Mouse (Mus musculus) forebrain, postnatal 0 days (tissue): ENCODE results near the gene Sod3. TPM values are rescaled to one million over a fixed set of nuclear protein-coding genes. Genes with fewer than 3 reads are reported as not detected.

Experiments
- ATAC-seq: fragments of 200-750 bp; cut with Nextera tagmentation; 2 replicates; pipeline ENCODE4 v1.8.0; 2017; ENCODE audit warnings: mild to moderate bottlenecking, moderate library complexity
- DNase-seq: peaks from one replicate; pipeline ENCODE4 v3.0.0-alpha.2; 2015
- H3K27ac ChIP-seq: fragments of 300-500 bp; sonication (generic); 2 replicates; pipeline ENCODE4 v1.5.1; 2014; ENCODE audit warnings: low read depth, mild to moderate bottlenecking, antibody characterized with exemption, low read length, moderate library complexity, mixed read lengths
- H3K27me3 ChIP-seq: fragments of 300-500 bp; sonication (generic); 2 replicates; pipeline ENCODE4 v1.6.1; 2014; ENCODE audit warnings: mild to moderate bottlenecking, low read length, mixed read lengths; ENCODE audit not compliant: insufficient read depth
- H3K36me3 ChIP-seq: fragments of 300-500 bp; sonication (generic); 2 replicates; pipeline ENCODE4 v1.6.1; 2014; ENCODE audit warnings: mild to moderate bottlenecking, moderate library complexity; ENCODE audit not compliant: insufficient read depth
- H3K4me1 ChIP-seq: fragments of 300-500 bp; sonication (generic); 2 replicates; pipeline ENCODE4 v1.6.1; 2014; ENCODE audit warnings: antibody characterized with exemption; ENCODE audit not compliant: insufficient read depth
- H3K4me2 ChIP-seq: fragments of 300-500 bp; sonication (generic); 2 replicates; pipeline ENCODE4 v1.6.1; 2014; ENCODE audit warnings: low read depth, mild to moderate bottlenecking, moderate library complexity
- H3K4me3 ChIP-seq: fragments of 300-500 bp; sonication (generic); 2 replicates; pipeline ENCODE4 v1.5.1; 2014; ENCODE audit warnings: low read depth, low read length, mixed read lengths
- H3K9ac ChIP-seq: fragments of 300-500 bp; sonication (generic); 2 replicates; pipeline ENCODE4 v1.6.1; 2014; ENCODE audit warnings: mild to moderate bottlenecking
- H3K9me3 ChIP-seq: fragments of 300-500 bp; sonication (generic); 2 replicates; pipeline ENCODE4 v1.6.1; 2016; ENCODE audit warnings: low read length
- CTCF ChIP-seq: sonication (generic); IDR thresholded peaks from 2 replicates; pipeline ENCODE4 v1.5.1; 2016; ENCODE audit warnings: antibody characterized with exemption, control low read depth, low read depth
- WGBS: fragments of 180-500 bp; shearing (Covaris S2); extraction: QIAGEN DNeasy Blood & Tissue Kit; methylation state at CpG from one replicate; pipeline ENCODE4 v1.1.7; 2014; 5-methylcytosine and 5-hydroxymethylcytosine counted together
- polyA plus RNA-seq: library from polyadenylated mRNA; unstranded; fragments of >200 nt; fragmentation: Nextera tagmentation; extraction: Ambion mirVana; gene quantifications from 2 replicates; pipeline ENCODE4 v1.2.1, GENCODE M21; 2015
- total RNA-seq: library from RNA; depleted of rRNA; stranded (reverse); fragments of >200 nt; gene quantifications from 2 replicates; pipeline ENCODE4 v1.2.3, GENCODE M21; 2014; rRNA removed

The Sod3 gene
- total and polyA plus RNA-seq, 2 experiments from 2014 or later = 2.0 to 3.5 TPM

- Histone ChIP-seq H3K27ac (no peak overlapping the region), H3K27me3 (no peaks in the 10 kb centered on the region), H3K9me3 (no peaks in the 10 kb centered on the region), H3K4me2 (no peak overlapping the region), H3K36me3 (no peaks in the 10 kb centered on the region), H3K9ac (no peak overlapping the region), H3K4me3 (no peak overlapping the region), H3K4me1 (no peaks in the 10 kb centered on the region)
- no peak for TF ChIP-seq CTCF
- 93% methylated on average over 6 of the region's 6 CpGs for WGBS
- DNase-seq = no peak
- no peak for ATAC-seq
Observed at GRCm38 (mm10) chr5:52415917-52416316, 52.3 kb downstream of the Sod3 start.

DNA sequence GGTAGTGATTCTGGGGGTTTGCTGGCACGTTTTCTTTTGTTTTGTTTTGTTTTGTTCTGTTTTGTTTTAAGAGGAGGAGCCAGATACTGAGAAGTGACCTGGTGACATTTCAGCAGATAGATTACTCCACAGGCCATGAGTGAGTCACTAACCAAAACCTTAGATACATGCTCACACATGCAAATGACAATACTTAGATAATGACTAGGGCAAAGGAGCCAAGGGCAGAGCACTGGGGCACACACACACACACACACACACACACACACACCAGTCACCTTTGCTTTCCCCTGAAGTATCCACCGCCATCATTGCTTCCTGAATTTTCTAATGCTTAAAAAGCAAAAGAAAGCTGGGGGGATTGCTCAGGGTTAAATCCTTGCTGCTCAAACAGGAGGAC, 52.9 kb downstream of the Sod3 start:
- no peak for TF ChIP-seq CTCF
- H3K4me2 ChIP-seq = no peak overlapping the region
- H3K9me3 ChIP-seq = no peaks in the 10 kb centered on the region
- H3K27me3 ChIP-seq = no peaks in the 10 kb centered on the region
- no peak overlapping the region for H3K4me3 ChIP-seq
- WGBS = 68% methylated on average over 2 of the region's 2 CpGs
- no peak overlapping the region for H3K27ac ChIP-seq
- H3K36me3 ChIP-seq = no peaks in the 10 kb centered on the region
- no peak overlapping the region for H3K9ac ChIP-seq
- DNase-seq (no peak), ATAC-seq (no peak)
- H3K4me1 ChIP-seq = no peaks in the 10 kb centered on the region

Other genes with a start within 250 kb of the Sod3 start
- gene Dhx15, start 173.3 kb upstream of the Sod3 start, total RNA-seq = 135 and 153 TPM in 2 replicates
- gene Dhx15, start 173.3 kb upstream of the Sod3 start, polyA plus RNA-seq = 78.4 and 79.5 TPM in 2 replicates
- 16.1 and 21.4 TPM in 2 replicates for gene Ccdc149, start 107.7 kb downstream of the Sod3 start, total RNA-seq
- gene Ccdc149, start 107.7 kb downstream of the Sod3 start, polyA plus RNA-seq = 13.4 and 16.0 TPM in 2 replicates
- gene Lgi2, start 202.7 kb downstream of the Sod3 start, total RNA-seq = 14.6 and 15.1 TPM in 2 replicates
- gene Lgi2, start 202.7 kb downstream of the Sod3 start, polyA plus RNA-seq = 4.3 and 6.1 TPM in 2 replicates